Mouse (Mus musculus) C2C12 (cell line): ENCODE data around the gene Ybx1. TPM values are rescaled to one million over a fixed set of nuclear protein-coding genes. Genes with fewer than 3 reads are reported as not detected.

Experiments used
- H3K27me3 ChIP-seq: one replicate; pipeline ENCODE4 v1.6.1; 2011; ENCODE audit not compliant: control insufficient read depth, insufficient read depth, insufficient read length
- H3K36me3 ChIP-seq: one replicate; pipeline ENCODE4 v1.6.1; 2011; ENCODE audit not compliant: control insufficient read depth, insufficient read depth
- H3K4me3 ChIP-seq: one replicate; pipeline ENCODE4 v1.5.1; 2011; ENCODE audit warnings: mild to moderate bottlenecking, control low read depth; ENCODE audit not compliant: poor library complexity, insufficient read depth, severe bottlenecking
- H3K79me2 ChIP-seq: one replicate; pipeline ENCODE4 v1.6.1; 2011; ENCODE audit not compliant: control insufficient read depth, insufficient read depth
- H3K79me3 ChIP-seq: one replicate; pipeline ENCODE4 v1.6.1; 2011; ENCODE audit warnings: low read depth, control low read depth
- H3ac ChIP-seq: one replicate; pipeline ENCODE3; 2011; ENCODE audit warnings: low read depth; ENCODE audit not compliant: control insufficient read depth, insufficient read length
- CEBPB ChIP-seq: IDR thresholded peaks from one replicate; pipeline ENCODE4 v1.6.1; 2011; ENCODE audit warnings: low read depth, mild to moderate bottlenecking, control low read depth, moderate library complexity
- CTCF ChIP-seq: IDR thresholded peaks from one replicate; pipeline ENCODE4 v1.5.1; 2011; ENCODE audit not compliant: control insufficient read depth, insufficient read depth, insufficient read length
- FOSL1 ChIP-seq: IDR thresholded peaks from one replicate; pipeline ENCODE4 v1.8.0; 2011; ENCODE audit warnings: mild to moderate bottlenecking, low read length; ENCODE audit not compliant: poor library complexity, insufficient read depth, severe bottlenecking
- MAX ChIP-seq: IDR thresholded peaks from one replicate; pipeline ENCODE4 v1.6.1; 2011; ENCODE audit warnings: mild to moderate bottlenecking, control low read depth
- MYOD1 ChIP-seq: IDR thresholded peaks from one replicate; pipeline ENCODE4 v1.6.1; 2011; ENCODE audit warnings: low read depth; ENCODE audit not compliant: control insufficient read depth, insufficient read length
- MYOG ChIP-seq: IDR thresholded peaks from one replicate; pipeline ENCODE4 v1.6.1; 2011; ENCODE audit not compliant: control insufficient read depth, insufficient read length; ENCODE audit errors: extremely low read depth
- USF1 ChIP-seq: IDR thresholded peaks from one replicate; pipeline ENCODE4 v1.6.1; 2011; ENCODE audit warnings: low read depth, mild to moderate bottlenecking, control low read depth, moderate library complexity
- polyA plus RNA-seq: library from polyadenylated mRNA; unstranded; fragments of >200 nt; fragmentation: generic; extraction: Trizol; gene quantifications from one replicate; pipeline ENCODE4 v1.2.1, GENCODE M21; 2012; ENCODE audit warnings: missing spikeins

Gene Ybx1
- polyA plus RNA-seq, 1 experiment = 818 TPM

DNA sequence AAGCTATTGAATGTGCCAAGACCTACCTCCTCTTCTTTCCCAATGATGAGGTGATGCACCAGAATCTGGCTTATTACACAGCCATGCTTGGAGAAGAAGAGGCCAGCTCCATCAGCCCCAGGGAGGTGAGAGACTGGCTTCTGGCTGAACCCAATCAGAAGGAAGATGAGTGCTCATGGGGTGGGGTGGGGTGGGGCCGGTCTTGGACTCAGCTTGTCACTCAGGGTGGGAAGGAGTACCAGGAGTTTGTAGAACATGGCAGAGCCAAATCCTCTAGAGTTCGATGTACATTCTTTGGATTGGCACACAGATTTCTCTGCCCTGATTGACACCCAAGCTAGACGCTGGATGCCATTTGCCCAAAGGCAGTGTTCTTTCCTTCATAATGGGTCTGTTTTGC, 55.7 kb downstream of the Ybx1 start:
- no peak overlapping the region for H3K4me3 ChIP-seq

GRCm38 (mm10) chr4:119234348-119234747, 60.1 kb downstream of the Ybx1 start:
- H3K79me3 ChIP-seq = peaks cover 3% of the 10 kb centered on the region
- H3K79me2 ChIP-seq = peaks cover 30% of the 10 kb centered on the region
- no peaks in the 10 kb centered on the region for H3K27me3 ChIP-seq
- TF ChIP-seq MYOD1 (no peak), USF1 (no peak), MYOG (no peak), CTCF (no peak), CEBPB (no peak), FOSL1 (no peak), MAX (no peak)
- peak overlapping the region; percentile 45 for H3ac ChIP-seq
- H3K36me3 ChIP-seq = peaks cover under 1% of the 10 kb centered on the region
- H3K4me3 ChIP-seq = no peak overlapping the region

More for the DNA sequence above, 55.7 kb downstream of the Ybx1 start:
- Histone ChIP-seq H3K27me3 (no peaks in the 10 kb centered on the region), H3ac (no peak overlapping the region), H3K79me2 (peaks cover 10% of the 10 kb centered on the region), H3K79me3 (no peaks in the 10 kb centered on the region), H3K36me3 (peaks cover 24% of the 10 kb centered on the region)
- no peak for TF ChIP-seq MYOD1
- TF ChIP-seq CTCF = no peak
- TF ChIP-seq MYOG = no peak
- no peak for TF ChIP-seq FOSL1
- no peak for TF ChIP-seq MAX
- no peak for TF ChIP-seq CEBPB
- TF ChIP-seq USF1 = no peak

DNA sequence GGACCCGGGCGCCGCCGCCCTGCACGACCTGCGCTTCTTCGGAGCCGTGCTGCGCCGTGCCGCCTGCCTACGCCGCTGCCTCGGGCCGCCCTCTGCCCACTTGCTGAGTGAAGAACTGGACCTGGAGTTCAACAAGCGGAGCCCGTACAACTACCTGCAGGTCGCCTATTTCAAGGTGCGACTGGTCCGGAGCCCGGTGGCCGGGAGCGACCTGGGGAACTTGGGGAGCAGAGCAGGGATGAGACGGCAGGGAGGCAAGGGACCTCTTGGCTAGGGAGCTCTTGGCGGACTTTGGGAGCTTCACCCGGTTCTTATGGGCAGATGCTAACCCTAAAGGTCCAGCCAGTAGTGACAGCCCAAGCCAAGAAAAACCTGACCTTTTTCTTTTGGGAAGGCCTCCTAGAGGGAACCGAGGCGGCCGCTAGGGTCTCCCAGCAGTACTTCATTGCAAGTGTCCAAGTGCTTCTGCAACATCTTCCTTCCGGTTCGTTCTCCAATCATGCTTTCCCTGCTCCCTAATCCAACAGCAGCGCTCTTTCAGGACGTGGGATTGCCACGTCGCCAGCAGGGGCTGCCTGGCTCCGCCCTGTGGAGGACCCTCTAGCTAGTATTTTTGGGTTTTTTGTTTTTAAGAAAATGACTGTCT, 61.0 kb downstream of the Ybx1 start:
- H3K27me3 ChIP-seq = no peaks in the 10 kb centered on the region
- TF ChIP-seq USF1 (no peak), MAX (peak; percentile 15)

GRCm38 (mm10) chr4:119232410-119233255, 61.8 kb downstream of the Ybx1 start, which contains the start of the genes AU022252 and P3h1:
TSS of gene AU022252 (minus strand) at chr4:119232712.
TSS of gene P3h1 (plus strand) at chr4:119232915.
- Histone ChIP-seq H3K4me3 (peak within 1 kb of the TSS; percentile 91), H3K27me3 (no peaks in the 10 kb centered on the region), H3K79me2 (peaks cover 30% of the 10 kb centered on the region), H3K79me3 (peaks cover 3% of the 10 kb centered on the region), H3ac (peak within 1 kb of the TSS; percentile 94), H3K36me3 (peaks cover 4% of the 10 kb centered on the region)
- no peak for TF ChIP-seq USF1
- no peak for TF ChIP-seq CTCF
- no peak for TF ChIP-seq MYOG
- TF ChIP-seq MAX = no peak
- TF ChIP-seq MYOD1 = no peak
- no peak for TF ChIP-seq FOSL1
- TF ChIP-seq CEBPB = no peak

More for the DNA sequence above, 61.0 kb downstream of the Ybx1 start:
- Histone ChIP-seq H3K79me3 (peaks cover 3% of the 10 kb centered on the region), H3ac (peak overlapping the region; percentile 87), H3K4me3 (peak overlapping the region; percentile 71), H3K36me3 (no peaks in the 10 kb centered on the region), H3K79me2 (peaks cover 30% of the 10 kb centered on the region)

Other genes starting within 250 kb of the Ybx1 start
- 49.0 TPM for gene Slc2a1, start 185.9 kb downstream of the Ybx1 start, polyA plus RNA-seq
- 4.8 TPM for gene Zfp691, start 120.4 kb downstream of the Ybx1 start, polyA plus RNA-seq
- 0.01 TPM for gene Ermap, start 104.6 kb downstream of the Ybx1 start, polyA plus RNA-seq
- 76.1 TPM for gene Svbp, start 99.3 kb downstream of the Ybx1 start, polyA plus RNA-seq
- gene Tmem269, start 76.4 kb downstream of the Ybx1 start, polyA plus RNA-seq = not detected
- 10.0 TPM for gene AU022252, start 61.9 kb downstream of the Ybx1 start, polyA plus RNA-seq
- 26.1 TPM for gene P3h1, start 61.7 kb downstream of the Ybx1 start, polyA plus RNA-seq
- gene Cldn19, start 39.2 kb downstream of the Ybx1 start, polyA plus RNA-seq = not detected
- gene Ppih, start 25.9 kb upstream of the Ybx1 start, polyA plus RNA-seq = 68.2 TPM
- gene Ccdc30, start 120.9 kb upstream of the Ybx1 start, polyA plus RNA-seq = 0.22 TPM
- 17.9 TPM for gene Ppcs, start 127.8 kb upstream of the Ybx1 start, polyA plus RNA-seq
- not detected for gene Zmynd12, start 128.2 kb upstream of the Ybx1 start, polyA plus RNA-seq
- not detected for gene Rimkla, start 198.0 kb upstream of the Ybx1 start, polyA plus RNA-seq
- gene Foxj3, start 242.4 kb upstream of the Ybx1 start, polyA plus RNA-seq = 9.3 TPM
- 2.0 TPM for gene Frg2f1, start 244.9 kb upstream of the Ybx1 start, polyA plus RNA-seq